Mouse (Mus musculus): Measurements from ENCODE around the gene Mllt3.

Gene Mllt3

GRCm38 (mm10) chr4:87866564-87866963 is 166.6 kb downstream of the Mllt3 start:
- DNase-seq = no peak

GRCm38 (mm10) chr4:87865848-87866247 is 167.3 kb downstream of the Mllt3 start:
- no peak for DNase-seq

GRCm38 (mm10) chr4:87865041-87865440 is 168.1 kb downstream of the Mllt3 start:
- no peak for DNase-seq

GRCm38 (mm10) chr4:87863212-87863611 is 170.0 kb downstream of the Mllt3 start:
- DNase-seq = no peak

GRCm38 (mm10) chr4:87860723-87861122 is 172.4 kb downstream of the Mllt3 start:
- no peak for DNase-seq

GRCm38 (mm10) chr4:87859148-87859547 is 174.0 kb downstream of the Mllt3 start:
- no peak for DNase-seq

- no peak for DNase-seq
Measured at GRCm38 (mm10) chr4:87857982-87858381, 175.2 kb downstream of the Mllt3 start.

- DNase-seq = no peak
Measured at GRCm38 (mm10) chr4:87852461-87852860, 180.7 kb downstream of the Mllt3 start.

- no peak for DNase-seq
Measured at GRCm38 (mm10) chr4:87850051-87850450, 183.1 kb downstream of the Mllt3 start.

- no peak for DNase-seq
Measured at GRCm38 (mm10) chr4:87844668-87845210, 188.4 kb downstream of the Mllt3 start.

- DNase-seq = no peak
Measured at GRCm38 (mm10) chr4:87840210-87840910, 192.8 kb downstream of the Mllt3 start.

- DNase-seq = no peak
Measured at GRCm38 (mm10) chr4:87838716-87839115, 194.4 kb downstream of the Mllt3 start.

GRCm38 (mm10) chr4:87837471-87838361 is 195.4 kb downstream of the Mllt3 start:
- DNase-seq = no peak

- DNase-seq = no peak
Measured at GRCm38 (mm10) chr4:87836257-87836656, 196.9 kb downstream of the Mllt3 start.

- no peak for DNase-seq
Measured at GRCm38 (mm10) chr4:87835191-87835590, 198.0 kb downstream of the Mllt3 start.

- DNase-seq = no peak
Measured at GRCm38 (mm10) chr4:87834310-87834709, 198.9 kb downstream of the Mllt3 start.

GRCm38 (mm10) chr4:87830794-87831306 is 202.3 kb downstream of the Mllt3 start:
- DNase-seq = no peak

GRCm38 (mm10) chr4:87829426-87830063 is 203.6 kb downstream of the Mllt3 start:
- no peak for DNase-seq

- DNase-seq = no peak
Measured at GRCm38 (mm10) chr4:87826336-87826735, 206.8 kb downstream of the Mllt3 start.

GRCm38 (mm10) chr4:87823623-87824022 is 209.5 kb downstream of the Mllt3 start:
- DNase-seq = no peak

GRCm38 (mm10) chr4:87823191-87823590 is 210.0 kb downstream of the Mllt3 start:
- no peak for DNase-seq

GRCm38 (mm10) chr4:87820911-87821310 is 212.3 kb downstream of the Mllt3 start:
- DNase-seq = no peak

- no peak for DNase-seq
Measured at GRCm38 (mm10) chr4:87819182-87819581, 214.0 kb downstream of the Mllt3 start.
